Mouse (Mus musculus) small intestine, adult 2 months (tissue): ENCODE measurements around the gene Cd2bp2.

Experiments
- CTCF ChIP-seq: fragments of 200-500 bp; IDR thresholded peaks from 2 replicates; pipeline ENCODE4 v1.5.1; 2012; ENCODE audit warnings: low read depth, mild to moderate bottlenecking, control low read depth, inconsistent platforms, low read length, moderate library complexity, mixed read lengths; ENCODE audit not compliant: insufficient replicate concordance, insufficient read length; ENCODE audit errors: extremely low read depth
- POLR2A ChIP-seq: fragments of 200-500 bp; IDR thresholded peaks from 2 replicates; pipeline ENCODE4 v1.6.1; 2012; ENCODE audit warnings: low read depth, mild to moderate bottlenecking, control low read depth, inconsistent platforms, low read length, moderate library complexity

- TF ChIP-seq POLR2A: no peak
- TF ChIP-seq CTCF: no peak
Observed at GRCm38 (mm10) chr7:127144412-127144811, 51.4 kb downstream of the Cd2bp2 start.
